Mouse (Mus musculus): ENCODE results near the gene Heatr1. TPM values are rescaled to one million over a fixed set of nuclear protein-coding genes. Genes with fewer than 3 reads are reported as not detected.

Gene Heatr1
- total RNA-seq, 2 experiments from 2014 or later: 31.1 to 34.9 TPM

Other genes starting within 250 kb of the Heatr1 start
- gene Mtr, start 136.9 kb upstream of the Heatr1 start, total RNA-seq (2021): 10 to 100 TPM; 14.4 to 14.7 TPM
- 10 to 100 TPM; 12.3 to 15.2 TPM for gene Actn2, start 54.3 kb upstream of the Heatr1 start, total RNA-seq (2021)
- 10 to 100 TPM; 27.8 to 30.4 TPM for gene Lgals8, start 69.9 kb downstream of the Heatr1 start, total RNA-seq (2021)
- gene Edaradd, start 125.4 kb downstream of the Heatr1 start, total RNA-seq (2021): 1 to 10 TPM; 2.6 to 3.4 TPM
- gene Ero1lb, start 170.8 kb downstream of the Heatr1 start, total RNA-seq (2021): 1 to 10 TPM; 5.4 to 6.3 TPM

Measured in left cerebral cortex, postnatal 4 days (tissue).